Mouse (Mus musculus): ENCODE data around the gene Adcyap1. TPM values are rescaled to one million over a fixed set of nuclear protein-coding genes. Genes with fewer than 3 reads are reported as not detected.

Adcyap1 gene
- total RNA-seq (2021) = 10 to 100 TPM in 1 of 2 experiments, 1 to 10 TPM in 1; 8.0 to 12.2 TPM

DNA sequence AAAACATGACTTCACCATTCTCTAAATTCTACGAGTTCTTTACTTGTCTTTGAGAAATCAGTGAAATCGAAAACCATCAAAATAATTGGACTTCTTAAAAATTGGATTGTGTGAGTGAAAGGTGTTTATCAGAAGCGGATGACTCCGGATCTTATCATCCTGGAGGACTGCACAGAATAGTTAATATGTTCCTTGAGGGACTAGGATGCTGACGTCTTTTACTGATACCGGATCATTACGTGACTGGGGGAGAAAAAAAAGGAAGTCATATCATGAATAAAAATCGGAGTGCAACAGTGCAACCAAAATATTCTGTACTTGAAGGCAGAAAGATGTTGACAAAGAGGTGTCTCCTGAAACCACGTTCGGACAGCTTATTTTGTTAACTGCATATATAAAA lies at the start of gene Adcyap1:
TSS of gene Adcyap1 (plus strand) at position 301 of the 400 bp plus-strand sequence.
- no peak for DNase-seq (ENCODE audit: extremely low spot score in 1 of 2, low spot score in 1 of 2)

DNA sequence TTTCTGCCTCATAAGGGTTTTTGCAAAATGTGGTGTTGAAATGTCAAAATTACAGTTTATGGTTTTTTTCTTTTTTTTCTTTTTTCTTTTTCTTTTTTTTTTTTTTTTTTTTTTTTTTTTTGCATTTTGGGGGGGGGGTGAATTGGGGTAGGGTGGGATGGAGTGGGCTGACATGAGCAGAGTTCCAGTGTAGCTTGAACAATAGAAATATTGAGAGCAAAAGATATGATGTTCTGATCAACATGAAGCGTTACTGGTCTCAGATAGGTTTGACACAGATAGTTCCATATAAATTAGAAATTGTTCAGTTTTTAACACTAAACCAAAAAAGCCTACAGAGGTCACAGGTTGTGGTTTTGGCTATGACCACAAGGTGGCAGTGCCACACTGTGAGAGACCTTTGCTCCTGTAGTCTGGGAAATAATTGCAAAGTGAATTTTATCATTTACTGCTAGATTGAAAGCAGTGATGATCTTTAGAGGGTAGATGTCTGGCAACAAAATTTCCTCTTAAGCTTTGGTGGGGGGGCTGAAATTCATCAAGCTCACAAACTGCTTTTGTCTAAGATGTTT lies 40.5 kb upstream of the Adcyap1 start:
- DNase-seq (ENCODE audit: extremely low spot score in 1 of 2, low spot score in 1 of 2) = peak; percentile 32 to 74

- no peak for DNase-seq (ENCODE audit: extremely low spot score in 1 of 2, low spot score in 1 of 2)
These were observed 29.2 kb upstream of the Adcyap1 start for GRCm38 (mm10) chr17:93169572-93169971.

- peak in 1 of 2 experiments; percentile 10 for DNase-seq (ENCODE audit: extremely low spot score in 1 of 2, low spot score in 1 of 2)
These were observed 2.0 kb upstream of the Adcyap1 start for GRCm38 (mm10) chr17:93196846-93197245.

- no peak for DNase-seq (ENCODE audit: extremely low spot score in 1 of 2, low spot score in 1 of 2)
These were observed 604 bp upstream of the Adcyap1 start for GRCm38 (mm10) chr17:93198213-93198612.

DNA sequence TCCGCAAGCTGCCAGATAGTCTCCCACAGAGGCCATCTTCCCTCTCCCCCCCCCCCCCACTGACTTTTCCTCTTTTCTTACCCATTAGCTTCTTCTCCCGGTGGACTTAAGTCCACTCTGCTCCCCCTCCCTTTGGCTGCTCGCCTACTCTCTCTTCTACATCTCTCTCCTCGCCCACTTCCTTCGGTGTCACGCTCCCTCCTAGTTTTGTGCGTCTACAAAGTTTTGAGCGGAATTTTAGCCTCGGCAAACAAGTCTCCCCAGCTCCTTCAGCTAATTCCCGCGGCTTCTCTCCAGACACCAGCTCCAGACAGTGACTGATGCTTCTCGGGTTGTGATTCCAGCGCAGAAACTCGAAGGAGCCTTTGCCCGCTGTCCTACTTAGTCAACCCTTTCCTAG lies 401 bp downstream of the Adcyap1 start:
- DNase-seq (ENCODE audit: extremely low spot score in 1 of 2, low spot score in 1 of 2) = no peak

DNA sequence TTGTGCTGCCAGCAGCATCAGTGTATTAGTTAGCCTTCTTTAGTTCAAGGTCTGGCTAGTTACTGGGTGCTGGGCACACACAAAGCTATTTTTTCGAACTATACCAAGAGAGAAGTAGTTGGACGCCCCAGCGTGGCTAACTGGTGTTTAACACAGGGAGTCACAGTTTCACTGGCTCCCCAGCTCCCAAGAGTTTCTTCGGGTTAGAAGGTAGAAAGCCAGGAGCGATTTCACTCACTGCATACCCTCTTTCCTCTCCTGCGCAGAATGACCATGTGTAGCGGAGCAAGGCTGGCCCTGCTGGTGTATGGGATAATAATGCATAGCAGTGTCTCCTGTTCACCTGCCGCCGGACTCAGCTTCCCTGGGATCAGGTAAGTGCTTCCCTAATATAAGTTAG lies 930 bp downstream of the Adcyap1 start:
- DNase-seq (ENCODE audit: extremely low spot score in 1 of 2, low spot score in 1 of 2) = no peak

- no peak for DNase-seq (ENCODE audit: extremely low spot score in 1 of 2, low spot score in 1 of 2)
These were observed 1.8 kb downstream of the Adcyap1 start for GRCm38 (mm10) chr17:93200386-93201264.

DNA sequence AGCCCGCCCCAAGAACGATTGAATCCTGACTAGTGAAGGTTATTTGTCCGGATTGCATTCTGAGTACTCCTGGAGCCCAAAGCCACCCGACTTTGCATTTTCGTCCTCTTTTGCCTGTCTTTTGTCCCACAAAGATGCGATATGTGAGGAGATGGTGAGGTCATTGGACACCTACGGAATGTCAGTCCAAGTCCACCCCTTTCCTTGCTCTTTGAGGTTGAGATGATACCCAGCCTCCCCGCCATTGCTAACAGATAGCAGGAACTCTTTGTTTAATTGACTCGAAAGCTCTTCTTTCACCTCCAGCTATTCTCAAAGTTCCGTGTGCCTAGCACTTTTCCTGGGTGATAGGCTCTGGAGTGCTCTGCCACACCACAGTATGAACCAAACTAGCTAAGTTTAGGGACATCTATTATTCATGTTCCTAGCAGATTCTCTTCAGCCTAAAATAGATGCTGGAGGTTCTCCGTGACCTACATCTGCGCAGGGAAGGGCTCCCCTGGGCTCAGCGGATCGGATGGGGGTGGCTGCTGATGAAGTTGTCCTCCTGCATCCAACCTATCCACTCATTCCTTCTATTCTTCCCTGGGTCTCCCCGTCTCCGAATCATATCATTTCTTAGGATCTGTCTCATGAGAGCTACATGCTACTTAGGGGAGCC lies 2.6 kb downstream of the Adcyap1 start:
- no peak for DNase-seq (ENCODE audit: extremely low spot score in 1 of 2, low spot score in 1 of 2)

GRCm38 (mm10) chr17:93202165-93203075 lies 3.6 kb downstream of the Adcyap1 start:
- peak; percentile 5 to 11 for DNase-seq (ENCODE audit: extremely low spot score in 1 of 2, low spot score in 1 of 2)

GRCm38 (mm10) chr17:93203076-93204031 lies 4.5 kb downstream of the Adcyap1 start:
- DNase-seq (ENCODE audit: extremely low spot score in 1 of 2, low spot score in 1 of 2) = peak; percentile 11 to 20

- DNase-seq (ENCODE audit: extremely low spot score in 1 of 2, low spot score in 1 of 2) = no peak
These were observed 19.0 kb downstream of the Adcyap1 start for GRCm38 (mm10) chr17:93217785-93218184.

DNA sequence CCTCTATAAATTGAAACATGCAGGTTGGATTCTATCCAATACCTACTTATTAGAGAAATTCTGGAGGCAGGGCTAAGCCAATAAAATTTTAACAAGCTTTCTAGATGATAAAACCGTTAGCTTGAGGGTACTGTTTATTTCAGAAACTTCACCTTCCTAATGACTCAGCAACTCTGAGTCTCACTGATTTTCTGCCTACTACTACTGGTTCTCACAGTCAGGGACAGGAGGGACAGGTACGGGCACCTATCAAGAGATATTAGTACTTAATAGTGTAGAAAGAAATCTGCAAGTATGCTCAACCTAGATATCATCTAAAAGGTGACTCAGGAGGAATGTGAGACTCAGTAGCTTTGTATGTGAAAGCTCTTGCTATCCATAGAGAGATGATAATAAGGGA lies 19.8 kb downstream of the Adcyap1 start:
- no peak for DNase-seq (ENCODE audit: extremely low spot score in 1 of 2, low spot score in 1 of 2)

DNA sequence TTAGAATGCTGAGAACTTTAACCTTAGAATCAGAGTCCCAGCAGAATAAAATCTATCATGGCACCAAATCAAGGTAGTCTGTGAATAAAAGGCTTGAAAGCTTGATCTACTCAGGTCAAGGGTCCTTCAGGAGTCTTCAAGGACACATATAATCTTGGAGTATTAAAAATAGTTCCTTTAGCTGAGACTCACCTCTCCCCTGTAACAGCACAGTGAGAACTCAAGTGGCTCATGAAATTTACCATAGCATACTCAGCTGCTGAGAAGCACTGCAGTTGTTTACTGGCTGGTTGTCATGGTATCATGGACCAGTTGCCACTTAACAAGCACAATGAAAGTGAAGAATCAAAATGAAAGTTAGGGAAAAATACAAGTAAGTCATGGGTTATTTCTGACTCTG lies 38.5 kb downstream of the Adcyap1 start:
- no peak for DNase-seq (ENCODE audit: extremely low spot score in 1 of 2, low spot score in 1 of 2)

All from layer of hippocampus, postnatal 25 days (tissue).